Mouse (Mus musculus) bone marrow macrophage, adult 2 months (primary cell): ENCODE results near the gene Pla2g6.

Source experiments
- CTCF ChIP-seq: IDR thresholded peaks from 2 replicates; pipeline ENCODE4 v1.5.1; 2012; ENCODE audit warnings: low read depth, mild to moderate bottlenecking, low read length, moderate library complexity
- POLR2A ChIP-seq: IDR thresholded peaks from 2 replicates; pipeline ENCODE4 v1.6.1; 2012; ENCODE audit warnings: mild to moderate bottlenecking, low read depth, low read length, borderline replicate concordance

DNA sequence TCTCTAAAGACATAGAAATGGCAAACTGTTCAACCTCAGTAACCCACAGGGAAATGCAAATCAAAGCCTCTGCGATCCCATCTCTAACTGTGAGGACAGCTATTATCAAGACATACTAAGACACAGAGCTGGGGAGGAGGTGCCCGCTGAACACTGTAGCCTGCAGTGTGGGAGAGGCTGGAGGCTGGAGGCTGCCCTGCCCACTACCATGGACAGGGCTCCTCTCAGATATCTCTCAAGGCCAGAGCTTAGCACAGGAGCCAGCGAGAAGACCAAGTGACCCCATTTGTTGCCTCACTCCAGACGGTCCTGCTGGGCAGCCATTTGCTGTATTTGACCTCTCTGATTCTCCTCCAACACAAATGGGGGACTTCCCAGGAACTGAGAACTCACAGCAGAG is 20.3 kb downstream of the Pla2g6 start:
- TF ChIP-seq CTCF (no peak), POLR2A (no peak)
